Mouse (Mus musculus): Measurements from ENCODE around the gene Mogat2. TPM values are rescaled to one million over a fixed set of nuclear protein-coding genes. Genes with fewer than 3 reads are reported as not detected.

Mogat2 gene
- polyA plus RNA-seq, 1 experiment from 2014 or later = 1.1 TPM

DNA sequence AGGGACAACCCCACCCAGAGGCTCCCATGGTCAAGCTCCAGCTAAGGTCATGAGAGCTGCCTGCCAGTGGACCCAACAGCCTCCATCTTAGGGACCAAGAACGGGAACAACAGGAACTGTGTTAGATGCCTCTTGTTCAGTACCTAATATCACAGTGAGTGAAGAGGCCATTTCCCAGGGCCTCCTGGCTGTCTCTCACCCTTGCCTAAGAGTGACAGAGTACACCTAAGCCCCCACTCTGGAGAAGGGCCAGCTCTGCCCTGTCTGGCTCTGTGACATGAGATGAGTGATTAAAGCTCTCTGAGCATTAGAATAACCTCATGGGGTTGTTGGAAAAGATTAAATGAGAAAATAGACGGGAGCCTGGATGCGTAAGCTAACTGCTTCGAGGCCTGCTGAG is 64.4 kb downstream of the Mogat2 start:
- WGBS = 72% methylated on average over 4 of the region's 4 CpGs
- no peak overlapping the region for H3K4me2 ChIP-seq
- H3K9me3 ChIP-seq (replicated peaks) = no peaks in the 10 kb centered on the region
- H3K9ac ChIP-seq (replicated peaks) = no peak overlapping the region
- H3K36me3 ChIP-seq = no peaks in the 10 kb centered on the region
- no peaks in the 10 kb centered on the region for H3K27me3 ChIP-seq (replicated peaks)
- H3K4me1 ChIP-seq = 0 out of 2 replicates have a peak, but pooled peaks cover 3% of the 10 kb centered on the region
- ATAC-seq (ENCODE audit: low FRiP score) = no peak
- H3K4me3 ChIP-seq (replicated peaks) = no peak overlapping the region
- no peak overlapping the region for H3K27ac ChIP-seq (replicated peaks)

DNA sequence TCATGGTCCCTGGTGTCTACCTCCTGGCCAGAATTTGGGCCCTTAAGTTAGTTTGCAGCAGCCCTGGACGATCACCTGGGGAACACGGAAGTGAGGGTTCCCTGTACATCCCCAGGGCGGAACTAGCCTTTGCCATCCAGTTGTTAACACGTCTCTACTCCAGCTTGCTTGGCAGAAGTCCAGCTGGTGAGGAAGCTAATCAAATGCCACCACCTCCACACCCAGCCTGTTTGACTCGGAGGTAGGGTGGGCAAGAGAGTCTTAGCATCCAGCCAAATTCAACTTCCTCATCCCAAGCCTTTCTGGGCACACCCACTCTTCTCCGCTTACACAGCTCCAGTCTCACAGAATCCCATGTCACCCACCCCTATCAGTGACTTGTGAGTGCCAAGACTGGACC is 65.5 kb downstream of the Mogat2 start:
- H3K36me3 ChIP-seq = no peaks in the 10 kb centered on the region
- H3K27me3 ChIP-seq (replicated peaks) = no peaks in the 10 kb centered on the region
- ATAC-seq (ENCODE audit: low FRiP score) = no peak
- H3K27ac ChIP-seq (replicated peaks) = no peak overlapping the region
- H3K4me3 ChIP-seq (replicated peaks) = no peak overlapping the region
- WGBS = 81% methylated on average over 6 of the region's 6 CpGs
- no peak overlapping the region for H3K4me2 ChIP-seq
- H3K9me3 ChIP-seq (replicated peaks) = no peaks in the 10 kb centered on the region
- H3K4me1 ChIP-seq = 0 out of 2 replicates have a peak, but pooled peaks cover 2% of the 10 kb centered on the region
- no peak overlapping the region for H3K9ac ChIP-seq (replicated peaks)

DNA sequence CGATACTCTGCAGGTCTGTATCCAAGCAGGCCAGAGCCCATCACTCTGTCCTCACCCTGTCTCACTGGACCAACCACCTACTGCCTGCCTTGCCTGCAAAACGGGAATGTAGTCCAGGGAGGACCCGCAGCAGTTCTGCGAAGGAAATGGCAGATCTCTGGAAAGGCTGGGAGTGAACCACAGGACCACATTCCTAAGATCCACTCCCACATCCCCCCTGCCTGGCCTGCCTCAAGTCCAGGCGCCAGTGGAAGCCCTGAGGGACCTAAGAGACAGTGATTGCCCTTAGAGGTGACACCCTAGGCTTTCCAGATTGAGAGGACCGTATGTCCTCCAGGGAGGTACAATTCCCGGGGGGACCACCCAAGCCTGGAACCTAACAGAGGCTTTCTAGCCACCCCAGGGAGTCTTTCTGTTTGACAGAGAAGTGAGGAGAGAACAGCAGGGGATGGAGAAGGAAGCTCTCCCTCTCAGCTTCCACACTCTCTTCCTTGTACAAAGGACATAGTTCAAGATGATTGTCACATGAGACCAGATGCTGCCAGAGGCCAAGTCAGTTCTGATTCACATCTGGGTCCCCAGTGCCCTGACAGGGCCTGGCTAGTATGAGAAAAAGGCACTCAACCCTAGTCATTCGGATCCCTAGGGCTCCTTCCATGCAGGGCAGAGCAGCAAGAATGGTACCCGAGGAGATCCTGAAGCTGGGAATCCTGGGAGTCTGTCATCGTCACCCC is 66.5 kb downstream of the Mogat2 start:
- Histone ChIP-seq H3K27ac (replicated peaks) (no peak overlapping the region), H3K36me3 (no peaks in the 10 kb centered on the region), H3K9ac (replicated peaks) (no peak overlapping the region), H3K4me2 (no peak overlapping the region), H3K4me1 (no peaks in the 10 kb centered on the region), H3K4me3 (replicated peaks) (no peak overlapping the region), H3K9me3 (replicated peaks) (no peaks in the 10 kb centered on the region), H3K27me3 (replicated peaks) (no peaks in the 10 kb centered on the region)
- ATAC-seq (ENCODE audit: low FRiP score) = no peak
- 76% methylated on average over 10 of the region's 10 CpGs for WGBS

DNA sequence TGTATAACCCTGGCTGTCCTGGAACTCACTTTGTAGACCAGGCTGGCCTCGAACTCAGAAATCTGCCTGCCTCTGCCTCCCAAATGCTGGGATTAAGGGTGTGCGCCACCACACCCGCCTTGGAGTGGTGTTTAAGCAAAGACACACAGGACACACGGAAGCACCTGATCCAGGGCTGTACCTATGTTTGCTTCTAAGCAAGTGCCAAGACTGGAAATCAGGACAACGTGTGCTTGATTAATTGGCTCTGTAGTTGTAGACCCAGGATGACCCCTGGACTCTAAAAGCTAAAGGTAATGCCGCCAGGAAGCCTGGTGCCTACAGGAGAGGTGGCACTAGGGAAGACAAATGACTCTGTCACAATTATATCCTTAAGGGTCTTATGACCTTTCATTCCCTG is 67.9 kb downstream of the Mogat2 start:
- Histone ChIP-seq H3K4me1 (no peaks in the 10 kb centered on the region), H3K4me3 (replicated peaks) (no peak overlapping the region), H3K9ac (replicated peaks) (no peak overlapping the region), H3K36me3 (no peaks in the 10 kb centered on the region), H3K4me2 (no peak overlapping the region), H3K27me3 (replicated peaks) (no peaks in the 10 kb centered on the region), H3K9me3 (replicated peaks) (no peaks in the 10 kb centered on the region), H3K27ac (replicated peaks) (no peak overlapping the region)
- WGBS = 96% methylated on average over 6 of the region's 6 CpGs
- ATAC-seq (ENCODE audit: low FRiP score) = no peak

DNA sequence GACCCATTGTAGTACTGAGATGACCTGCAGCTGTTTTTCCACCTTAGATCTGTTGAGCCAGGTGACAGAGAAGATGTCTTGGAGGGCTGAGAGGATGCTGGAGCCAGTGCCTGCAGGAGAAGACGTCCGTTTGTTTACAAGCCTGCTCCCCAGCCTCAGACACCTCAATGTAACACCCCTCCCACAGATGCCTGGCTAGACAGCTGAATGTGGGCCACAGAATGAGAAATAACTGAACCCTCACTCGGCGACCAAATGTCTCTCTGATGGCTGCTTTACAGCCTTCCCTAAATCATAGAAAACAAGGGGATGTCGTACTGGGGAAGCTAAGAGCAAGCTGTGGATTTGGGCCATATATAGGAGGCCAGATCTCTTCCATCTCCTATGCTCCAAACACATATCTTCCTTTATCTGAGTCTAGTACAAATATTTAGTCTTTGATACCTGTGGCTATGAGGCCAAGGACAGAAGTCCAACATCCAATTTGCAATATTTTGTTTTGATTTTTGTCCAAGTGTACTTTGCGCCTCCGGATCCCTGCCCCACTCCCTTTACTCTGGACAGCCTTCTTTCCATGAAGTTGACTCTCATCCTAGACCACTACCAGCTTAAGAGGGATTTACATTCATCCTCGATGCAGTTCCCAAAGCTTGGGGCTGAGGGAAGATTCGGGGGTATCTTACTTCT is 68.6 kb downstream of the Mogat2 start:
- H3K4me3 ChIP-seq (replicated peaks) = no peak overlapping the region
- no peak overlapping the region for H3K9ac ChIP-seq (replicated peaks)
- no peaks in the 10 kb centered on the region for H3K36me3 ChIP-seq
- H3K9me3 ChIP-seq (replicated peaks) = no peaks in the 10 kb centered on the region
- no peak overlapping the region for H3K27ac ChIP-seq (replicated peaks)
- no peak for ATAC-seq (ENCODE audit: low FRiP score)
- H3K4me2 ChIP-seq = no peak overlapping the region
- WGBS = 77% methylated on average over 9 of the region's 9 CpGs
- no peaks in the 10 kb centered on the region for H3K27me3 ChIP-seq (replicated peaks)
- no peaks in the 10 kb centered on the region for H3K4me1 ChIP-seq

Other genes starting within 250 kb of the Mogat2 start
- gene Uvrag, start 97.5 kb downstream of the Mogat2 start, polyA plus RNA-seq (2015; fragmentation: Nextera tagmentation; extraction: Ambion mirVana) = 15.6 and 17.3 TPM in 2 replicates
- 23.1 and 24.9 TPM in 2 replicates for gene Dgat2, start 55.9 kb downstream of the Mogat2 start, polyA plus RNA-seq (2015; fragmentation: Nextera tagmentation; extraction: Ambion mirVana)
- 120 and 146 TPM in 2 replicates for gene Map6, start 28.8 kb upstream of the Mogat2 start, polyA plus RNA-seq (2015; fragmentation: Nextera tagmentation; extraction: Ambion mirVana)
- gene Serpinh1, start 114.6 kb upstream of the Mogat2 start, polyA plus RNA-seq (2015; fragmentation: Nextera tagmentation; extraction: Ambion mirVana) = 332 and 435 TPM in 2 replicates
- 41.2 and 45.7 TPM in 2 replicates for gene Gdpd5, start 142.8 kb upstream of the Mogat2 start, polyA plus RNA-seq (2015; fragmentation: Nextera tagmentation; extraction: Ambion mirVana)
- gene Klhl35, start 227.4 kb upstream of the Mogat2 start, polyA plus RNA-seq (2015; fragmentation: Nextera tagmentation; extraction: Ambion mirVana) = 1.7 and 2.2 TPM in 2 replicates
- 412 and 499 TPM in 2 replicates for gene Rps3, start 245.1 kb upstream of the Mogat2 start, polyA plus RNA-seq (2015; fragmentation: Nextera tagmentation; extraction: Ambion mirVana)